Mouse (Mus musculus): ENCODE results near the gene Btbd35f10.
"Not testable (repeated sequence)": the region's sequence is repeated elsewhere in the genome, so short reads cannot be mapped to it uniquely, and the experiment has no call there.

Btbd35f10 gene

DNA sequence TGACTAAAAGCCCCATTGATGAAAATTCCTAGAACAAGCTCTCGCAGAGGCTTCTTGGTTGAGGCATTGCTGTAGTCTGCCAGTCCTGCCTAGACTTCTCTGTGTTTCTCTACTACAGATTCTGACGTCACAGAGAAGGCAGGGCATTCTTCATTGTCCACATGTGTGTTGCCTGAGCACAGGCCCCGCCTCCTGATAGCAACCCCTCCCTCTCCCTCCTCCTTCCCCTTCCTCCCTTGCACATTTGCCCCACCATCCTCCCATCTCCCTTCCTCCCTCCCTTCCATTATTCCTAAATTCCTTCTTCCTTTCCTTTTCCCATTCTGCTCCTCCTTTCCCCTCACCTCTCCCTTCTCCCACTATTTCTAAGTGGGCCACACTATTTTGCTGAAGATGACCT, at the start of gene Btbd35f10:
Gene Btbd35f10 (minus strand): TSS at position 101 of the 400 bp plus-strand sequence.
- not testable (repeated sequence) for DNase-seq (ENCODE audit: low read depth)

All from naive thymus-derived CD4-positive, alpha-beta T cell, adult 2 months (primary cell).